Mouse (Mus musculus) brain, embryonic 18.5 days (tissue): ENCODE measurements at regions not wholly inside any gene's neighbourhood (a gene's known extent, or its start where the extent isn't known, plus 50 kb on each side); places are given as distances from the start of the nearest gene placed in this dataset.

Experiments used
- DNase-seq: peaks from one replicate; pipeline ENCODE4 v3.0.0-alpha.2; 2012; ENCODE audit warnings: low read depth, low spot score

DNA sequence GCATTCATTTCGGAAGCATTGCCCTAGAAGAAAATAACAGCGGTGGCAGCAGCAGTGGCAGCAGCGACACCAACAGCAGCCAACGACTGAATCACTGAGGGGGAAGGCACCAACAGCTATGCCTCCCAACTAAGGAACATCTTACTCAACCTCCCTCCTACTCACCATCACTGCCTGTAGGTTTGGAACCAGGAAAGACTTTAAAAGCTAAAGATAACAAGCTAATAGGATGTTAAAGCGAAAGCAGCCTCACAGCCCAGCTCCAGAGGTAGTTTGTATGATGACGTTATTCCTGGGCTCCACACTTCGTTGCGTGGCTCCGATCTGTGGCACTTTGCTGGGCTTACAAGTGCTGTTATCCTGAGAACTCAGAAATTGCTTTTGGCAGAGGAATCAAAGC is 289.6 kb downstream of the Cd83 start:
- peak; percentile 40 for DNase-seq

DNA sequence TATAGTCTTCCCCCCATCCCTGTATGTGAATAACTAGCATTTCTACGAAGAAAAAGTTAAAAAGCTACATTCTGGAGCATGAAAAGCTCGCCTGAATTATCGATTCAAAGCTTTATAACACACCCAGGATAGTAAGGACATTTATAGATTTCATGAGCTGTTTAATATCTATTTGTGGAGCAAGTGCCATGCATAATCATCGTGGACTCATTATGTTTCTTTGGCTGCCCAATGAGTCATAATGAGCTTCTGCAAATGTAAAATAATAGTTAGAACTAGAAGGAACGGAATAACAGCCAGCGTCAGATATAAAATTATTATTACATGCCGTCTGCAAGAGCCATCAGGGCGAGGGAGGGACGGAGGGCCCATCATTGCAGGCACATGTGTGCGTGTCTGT is 292.4 kb downstream of the Cd83 start:
- no peak for DNase-seq

DNA sequence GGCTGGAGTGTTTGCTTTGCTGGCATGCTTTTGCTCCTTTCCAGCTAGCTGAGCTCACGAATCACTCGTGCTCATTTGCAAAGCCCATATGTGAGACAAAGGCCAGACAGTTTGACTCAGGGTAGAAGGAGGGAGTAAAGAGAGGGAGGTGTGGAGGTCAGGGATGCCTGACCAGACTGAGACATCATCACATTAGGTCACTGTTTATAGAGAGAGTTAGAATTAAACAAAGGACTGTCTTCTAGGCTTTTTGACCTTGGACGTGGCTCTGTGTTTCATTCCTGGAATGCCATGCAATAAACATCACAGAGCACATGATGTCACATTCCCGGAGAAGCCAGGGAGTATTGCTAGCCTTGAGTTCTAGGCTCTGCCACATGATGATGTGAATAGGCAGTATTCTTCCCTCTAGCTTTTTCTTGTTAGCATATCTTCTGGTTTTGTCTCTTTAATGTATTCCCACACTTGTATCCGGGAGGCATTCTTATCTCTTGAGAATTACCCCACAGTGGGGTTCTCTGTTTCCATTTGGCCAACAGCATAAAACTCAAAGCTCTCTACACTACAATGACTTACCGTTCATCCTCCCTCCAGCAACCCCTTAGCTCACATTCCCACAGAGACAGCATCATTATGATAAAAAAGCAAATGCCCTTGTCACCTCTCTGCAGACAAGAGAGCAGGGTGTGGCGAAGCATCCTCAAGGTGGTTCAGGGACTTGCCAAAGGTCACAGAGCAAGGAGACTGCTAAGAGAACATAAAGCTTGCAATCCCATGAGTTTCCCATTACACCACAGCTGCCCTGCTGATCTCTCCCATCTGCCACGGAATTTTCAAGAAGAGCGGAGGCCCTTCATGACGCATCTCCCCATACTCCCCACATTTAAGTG is 301.3 kb downstream of the Cd83 start:
- DNase-seq = no peak

DNA sequence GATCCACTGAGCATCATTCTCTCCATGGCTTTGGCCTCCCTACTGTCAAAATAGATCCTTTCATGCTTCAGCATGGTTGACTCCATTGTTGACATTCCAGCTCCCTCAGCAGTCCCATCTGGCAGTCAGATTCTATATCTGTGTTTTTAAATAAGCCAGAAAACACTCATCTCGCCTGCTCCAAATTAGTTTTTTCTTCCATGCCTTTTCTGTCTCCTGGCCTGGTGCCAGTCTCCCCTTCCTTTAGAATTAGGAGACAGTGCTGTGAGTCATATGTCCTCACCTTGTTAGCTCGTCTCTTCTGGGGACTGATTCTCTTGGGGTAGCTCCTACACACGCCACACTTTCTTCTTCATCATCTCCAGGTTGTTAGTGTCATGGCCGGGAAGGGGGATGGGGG is 302.2 kb downstream of the Cd83 start:
- DNase-seq = no peak

DNA sequence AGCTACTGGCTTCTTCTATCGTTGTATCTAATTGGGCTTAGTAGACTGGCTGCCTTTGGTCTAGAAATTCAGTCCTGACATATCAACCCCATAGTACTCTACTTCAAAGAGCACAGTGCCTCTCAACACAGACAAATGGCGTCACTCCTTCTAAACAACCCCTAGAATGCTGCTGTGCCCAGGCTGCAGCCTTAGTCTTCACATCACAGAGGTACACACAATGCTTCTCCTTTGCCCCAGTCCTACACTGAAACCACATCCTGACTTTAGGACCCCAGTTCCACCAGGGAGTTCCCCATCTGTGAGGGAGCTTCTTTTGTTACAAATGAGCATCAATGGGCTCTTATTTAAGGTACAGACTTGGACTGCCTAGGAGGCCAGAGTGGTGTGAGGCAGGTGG is 312.6 kb downstream of the Cd83 start:
- DNase-seq = no peak

- no peak for DNase-seq
These were observed 314.9 kb downstream of the Cd83 start for GRCm38 (mm10) chr13:44099511-44099910.

DNA sequence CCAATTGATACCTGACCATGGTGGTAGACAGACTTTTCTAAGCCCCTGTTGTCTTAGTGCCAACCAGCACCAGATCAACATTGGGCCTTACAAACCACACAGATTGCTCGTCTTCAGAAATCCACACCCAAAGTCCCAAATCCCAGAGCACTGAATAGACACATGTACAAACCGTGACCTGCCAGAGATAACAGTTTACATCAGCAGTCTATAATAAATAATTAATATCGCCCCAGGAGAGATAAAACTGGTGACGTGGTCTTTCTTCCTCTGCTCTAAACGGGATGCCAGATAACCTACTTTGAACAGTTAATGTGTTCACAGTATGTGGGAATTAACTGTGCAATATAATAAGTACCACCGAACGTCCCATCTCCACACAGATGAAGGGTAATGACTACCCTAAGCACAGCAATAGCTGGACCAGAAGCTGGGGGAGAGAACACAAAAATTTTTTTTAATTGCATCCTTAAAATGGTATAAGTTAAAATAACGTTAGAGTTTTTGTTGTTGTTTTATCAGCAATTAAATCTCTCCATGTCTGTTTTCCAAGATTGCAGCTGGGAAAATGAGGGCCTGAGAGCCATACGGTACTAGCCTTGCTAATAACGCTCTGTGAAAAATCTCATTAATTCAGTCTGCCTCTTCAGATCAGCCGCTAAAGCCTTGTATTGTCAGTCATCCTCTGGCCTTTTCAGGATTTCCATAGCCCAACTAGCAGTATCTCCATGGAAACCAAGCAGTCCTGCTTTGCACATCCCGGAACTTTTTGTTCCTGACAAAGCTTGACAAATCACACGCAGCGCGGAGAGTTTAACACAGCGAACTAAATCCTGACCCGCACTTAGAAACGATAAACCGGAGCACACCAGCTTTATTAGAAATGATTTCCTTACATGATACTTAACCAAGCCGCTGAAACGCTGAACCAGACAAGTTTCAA is 315.8 kb downstream of the Cd83 start:
- DNase-seq = peak; percentile 74

DNA sequence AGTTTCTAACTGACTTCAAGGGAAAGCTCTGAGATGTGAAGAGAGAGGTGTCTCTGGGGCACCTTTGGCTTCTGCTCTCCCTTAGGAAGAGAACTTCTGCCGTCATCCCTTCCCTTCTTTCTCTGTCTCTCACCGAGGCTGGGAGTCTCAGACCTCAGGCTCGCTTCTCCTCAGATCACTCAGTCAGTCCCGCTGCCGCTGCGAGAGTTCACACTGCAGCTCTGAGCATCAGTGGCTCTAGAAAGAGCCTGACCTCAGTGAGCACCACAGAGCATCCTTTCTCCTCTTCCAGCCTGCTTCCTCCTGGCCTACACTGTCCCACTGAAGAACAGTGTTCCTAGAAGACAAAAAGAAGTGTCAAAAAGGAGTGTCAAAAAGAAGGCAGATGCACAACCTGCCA is 316.6 kb downstream of the Cd83 start:
- DNase-seq = no peak

DNA sequence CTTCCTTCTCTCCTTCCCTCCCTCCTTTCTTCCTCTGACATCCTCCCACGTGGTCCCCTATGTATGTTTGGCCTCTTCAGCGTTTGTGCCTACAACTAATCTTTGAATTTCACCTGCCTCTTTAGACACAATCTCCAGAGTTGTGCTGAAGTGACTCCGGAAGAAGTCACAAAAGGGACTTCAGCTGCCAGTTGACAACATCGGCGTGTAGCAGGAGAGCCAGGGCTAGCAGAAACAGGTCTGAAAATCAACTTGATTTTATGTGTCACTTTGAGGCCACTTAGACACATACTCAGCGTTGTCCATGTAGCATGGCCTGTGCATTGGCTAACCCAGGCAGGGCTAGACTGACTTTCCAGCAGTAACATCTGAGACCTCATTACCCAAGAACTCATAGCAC is 317.2 kb downstream of the Cd83 start:
- no peak for DNase-seq

GRCm38 (mm10) chr13:44102257-44102656 is 317.7 kb downstream of the Cd83 start:
- DNase-seq = no peak

DNA sequence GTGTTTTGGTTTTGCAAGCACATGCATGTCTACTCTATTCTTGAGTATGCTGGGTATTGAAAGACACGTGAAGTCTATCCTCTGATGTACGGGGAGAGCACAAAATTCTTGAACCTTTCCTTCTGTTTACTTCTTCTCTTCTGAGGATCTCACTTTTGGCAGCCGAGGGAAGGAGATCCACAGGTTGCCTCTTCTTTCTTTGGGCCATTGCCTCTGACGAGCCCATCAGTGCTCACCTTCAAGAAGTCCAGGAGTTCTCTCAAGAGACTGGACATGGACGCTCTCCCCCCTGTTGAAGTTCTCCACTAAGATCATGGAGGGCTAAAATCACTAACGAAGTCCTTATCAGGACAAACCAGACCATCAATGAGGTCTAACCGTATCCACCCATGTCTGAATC is 318.8 kb downstream of the Cd83 start:
- no peak for DNase-seq

GRCm38 (mm10) chr13:44105161-44105560 is 320.6 kb downstream of the Cd83 start:
- no peak for DNase-seq

GRCm38 (mm10) chr13:44108695-44109094 is 324.1 kb downstream of the Cd83 start:
- no peak for DNase-seq

DNA sequence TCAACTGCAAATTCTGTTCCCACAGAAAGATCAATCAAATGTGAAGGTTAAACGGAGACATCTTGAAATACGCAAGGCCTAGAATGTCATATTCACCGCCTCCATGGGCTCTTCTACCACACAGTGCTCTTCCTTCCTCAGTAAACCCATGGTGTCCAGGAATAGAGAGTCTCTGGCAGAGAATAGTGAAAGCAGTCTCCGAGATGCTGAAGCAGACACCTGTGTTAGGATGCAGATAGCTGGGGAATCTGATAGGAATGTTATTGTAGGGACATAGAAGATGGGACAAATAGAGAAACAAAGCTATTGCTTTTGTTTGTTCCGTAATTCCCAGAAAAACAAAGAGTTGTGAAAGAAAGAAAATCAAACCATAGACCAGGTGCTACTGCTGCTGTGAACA is 328.5 kb downstream of the Cd83 start:
- DNase-seq = no peak

DNA sequence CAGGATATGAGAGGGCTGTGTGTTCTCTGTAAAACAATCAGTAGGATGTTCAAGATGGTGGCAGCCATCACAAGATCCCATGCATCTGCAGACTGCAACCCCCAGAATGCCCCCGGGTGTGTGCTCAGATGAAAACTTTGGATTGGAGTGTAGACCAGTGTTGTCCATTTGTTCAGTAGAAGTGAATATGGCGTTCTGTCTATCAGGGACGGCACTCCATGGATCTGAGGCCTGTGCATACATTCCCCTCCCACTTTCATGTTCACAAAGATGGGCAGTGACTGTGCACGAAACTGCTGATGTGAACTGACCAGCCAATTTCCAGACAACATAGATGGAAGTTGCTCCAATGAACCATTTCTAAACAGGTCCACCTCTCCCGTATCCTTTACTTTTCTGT is 330.3 kb downstream of the Cd83 start:
- no peak for DNase-seq

DNA sequence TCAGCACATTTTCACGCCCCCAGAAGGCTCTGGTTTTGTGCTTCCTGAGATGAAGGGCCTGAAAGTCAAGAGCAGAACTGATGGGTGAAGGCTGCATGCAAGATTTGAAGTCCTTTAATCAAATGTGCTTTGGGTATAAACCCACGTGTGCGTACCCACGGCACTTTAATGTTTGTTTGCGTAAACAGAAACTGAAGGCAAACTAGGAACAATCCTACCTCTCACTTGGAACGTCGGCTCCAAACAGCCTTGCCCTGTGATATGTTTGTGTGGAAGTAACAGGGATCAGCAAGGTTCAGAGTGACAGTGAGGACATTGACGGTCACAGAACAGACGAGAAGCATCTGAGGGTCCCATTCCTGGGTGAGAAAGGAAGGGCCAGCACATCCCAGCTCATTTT is 333.3 kb downstream of the Cd83 start:
- DNase-seq = no peak

DNA sequence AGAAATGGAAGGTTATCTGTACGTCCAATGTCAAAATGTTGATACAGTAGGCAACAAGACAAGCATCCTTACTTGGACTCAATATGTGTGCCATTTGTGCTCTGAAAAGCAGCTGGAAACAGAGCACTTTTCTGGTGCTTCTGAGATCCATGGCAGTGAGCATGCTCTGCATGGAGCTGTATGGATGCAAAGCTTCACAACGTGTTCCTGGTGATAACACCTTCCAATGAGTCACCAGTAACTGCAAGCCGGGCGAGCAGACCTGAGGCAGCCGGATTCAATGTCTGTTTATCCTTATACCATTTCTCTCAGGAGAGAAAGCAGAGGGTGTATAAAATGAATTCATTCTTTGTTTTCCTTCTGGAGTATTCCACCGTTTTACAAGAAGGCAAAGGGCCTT is 334.3 kb downstream of the Cd83 start:
- DNase-seq = no peak

- DNase-seq = no peak
These were observed 336.7 kb downstream of the Cd83 start for GRCm38 (mm10) chr13:44121241-44121671.

DNA sequence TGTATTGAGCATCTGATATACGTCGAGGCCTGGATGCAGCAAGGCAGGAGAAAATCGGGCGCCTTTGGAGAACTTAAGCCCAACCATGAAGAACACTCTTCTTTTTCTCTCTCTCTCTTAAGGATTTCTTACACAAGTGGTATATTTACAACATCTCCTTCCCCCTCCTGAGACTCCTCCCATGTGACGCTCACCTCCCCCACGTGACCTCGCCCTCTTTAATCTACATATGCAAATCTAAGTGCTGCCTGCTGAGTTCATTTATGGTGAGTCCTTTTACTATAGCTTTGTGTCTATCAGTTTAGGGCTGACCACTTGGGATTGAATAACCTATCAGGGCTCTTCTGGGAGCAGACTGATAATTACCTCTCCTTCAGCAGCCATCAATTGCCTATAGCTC is 337.4 kb downstream of the Cd83 start:
- DNase-seq = no peak

DNA sequence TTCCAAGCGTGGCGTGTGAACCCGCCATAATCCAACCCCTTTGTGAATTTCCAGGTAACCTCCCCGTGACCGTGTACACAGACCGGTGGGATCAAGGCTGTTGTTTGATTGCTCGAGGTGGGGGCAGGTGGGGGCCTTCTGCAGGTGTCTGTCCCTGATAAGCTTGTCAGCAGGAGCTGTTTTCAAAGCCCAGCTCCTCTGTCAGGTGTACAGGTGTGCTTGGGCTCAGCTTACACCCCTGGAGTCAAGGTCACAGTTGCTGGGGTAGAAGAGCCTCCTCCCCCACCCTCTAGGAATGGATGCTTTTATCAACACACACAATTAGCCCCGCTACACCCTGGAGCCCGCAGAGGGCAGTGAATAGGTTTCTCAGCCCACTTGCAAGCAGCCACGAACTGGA is 341.6 kb downstream of the Cd83 start:
- no peak for DNase-seq

DNA sequence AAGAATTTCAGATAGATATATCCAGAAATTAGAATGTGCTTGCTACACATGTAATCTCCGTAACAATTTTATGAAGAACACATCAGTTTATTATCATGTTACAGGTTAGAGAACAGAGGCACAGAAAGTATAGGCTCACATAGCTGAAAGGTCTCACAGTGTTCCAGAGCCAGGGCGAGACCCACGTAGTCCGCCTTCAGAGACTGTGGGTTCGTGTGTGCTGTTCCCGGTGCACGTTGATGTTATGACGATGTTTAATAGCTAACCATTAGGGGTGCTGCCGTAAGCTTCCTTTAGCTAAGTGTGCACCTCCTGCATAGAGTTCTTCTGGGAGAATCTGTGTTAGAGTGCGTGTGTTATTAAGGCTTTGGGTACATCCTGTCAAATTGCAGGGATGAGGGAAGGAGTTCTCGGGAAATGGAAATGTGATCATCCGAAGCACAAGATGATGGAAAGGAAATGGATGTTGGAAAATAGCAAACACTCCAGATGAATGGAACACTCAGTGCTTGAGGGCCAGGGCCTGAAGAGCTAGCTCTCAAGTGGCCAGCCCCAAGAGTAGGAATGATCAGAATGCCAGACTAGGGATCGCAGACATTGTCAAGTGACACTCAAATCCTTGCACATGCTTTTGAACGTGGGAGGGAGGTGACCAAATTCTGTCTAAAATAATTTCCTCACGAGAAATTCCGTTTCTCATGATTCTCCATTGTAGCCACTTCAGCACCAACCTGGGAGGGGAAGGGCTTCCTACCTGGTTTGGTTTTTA is 344.1 kb downstream of the Cd83 start:
- DNase-seq = no peak

DNA sequence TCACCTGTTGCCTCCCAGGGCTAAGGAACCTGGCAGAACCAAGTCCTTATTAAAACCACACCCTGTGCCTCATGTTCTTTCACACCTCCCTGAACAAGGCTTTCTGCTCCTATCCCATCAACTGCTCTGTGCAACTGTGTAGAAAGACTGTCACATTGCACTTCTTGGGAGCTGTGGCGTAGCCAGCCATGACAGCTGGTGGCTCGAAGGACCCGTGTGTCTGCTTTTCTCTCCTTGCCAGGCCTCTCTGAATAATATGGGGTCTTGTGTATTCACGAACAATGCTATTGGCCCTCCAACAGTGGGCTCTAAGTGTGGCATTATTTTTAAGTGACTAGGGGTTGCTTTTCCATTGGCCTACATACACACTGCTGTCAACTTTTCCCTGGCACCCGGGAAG is 347.3 kb downstream of the Cd83 start:
- DNase-seq = peak; percentile 30
